Mouse (Mus musculus): Measurements from ENCODE around the gene Mrpl17.
"Not testable (repeated sequence)": the region's sequence is repeated elsewhere in the genome, so short reads cannot be mapped to it uniquely, and the experiment has no call there.

Gene Mrpl17

GRCm38 (mm10) chr7:105810877-105811489 lies at the start of gene Mrpl17:
TSS of gene Mrpl17 (minus strand) at chr7:105811099.
- peak; percentile 100 for DNase-seq

GRCm38 (mm10) chr7:105855718-105856560 lies 45.0 kb upstream of the Mrpl17 start:
- not testable (repeated sequence) for DNase-seq

GRCm38 (mm10) chr7:105824281-105824680 lies 13.4 kb upstream of the Mrpl17 start:
- no peak for DNase-seq

GRCm38 (mm10) chr7:105818483-105818882 lies 7.6 kb upstream of the Mrpl17 start:
- DNase-seq = no peak

- DNase-seq = no peak
Observed at GRCm38 (mm10) chr7:105816736-105817135, 5.8 kb upstream of the Mrpl17 start.

GRCm38 (mm10) chr7:105813326-105813725 lies 2.4 kb upstream of the Mrpl17 start:
- DNase-seq = no peak

GRCm38 (mm10) chr7:105812566-105812965 lies 1.7 kb upstream of the Mrpl17 start:
- no peak for DNase-seq

- DNase-seq = no peak
Observed at GRCm38 (mm10) chr7:105811516-105811915, 617 bp upstream of the Mrpl17 start.

GRCm38 (mm10) chr7:105810280-105810876 lies 521 bp downstream of the Mrpl17 start:
- DNase-seq = no peak

GRCm38 (mm10) chr7:105809836-105810235 lies 1.1 kb downstream of the Mrpl17 start:
- no peak for DNase-seq

- DNase-seq = no peak
Observed at GRCm38 (mm10) chr7:105808385-105808784, 2.5 kb downstream of the Mrpl17 start.

- DNase-seq = no peak
Observed at GRCm38 (mm10) chr7:105806716-105807115, 4.2 kb downstream of the Mrpl17 start.

- DNase-seq = no peak
Observed at GRCm38 (mm10) chr7:105806125-105806524, 4.8 kb downstream of the Mrpl17 start.

- no peak for DNase-seq
Observed at GRCm38 (mm10) chr7:105803428-105803827, 7.5 kb downstream of the Mrpl17 start.

GRCm38 (mm10) chr7:105802771-105803170 lies 8.1 kb downstream of the Mrpl17 start:
- DNase-seq = no peak

GRCm38 (mm10) chr7:105802312-105802711 lies 8.6 kb downstream of the Mrpl17 start:
- DNase-seq = no peak

GRCm38 (mm10) chr7:105796972-105797371 lies 13.9 kb downstream of the Mrpl17 start:
- DNase-seq = no peak

- no peak for DNase-seq
Observed at GRCm38 (mm10) chr7:105795759-105796366, 15.0 kb downstream of the Mrpl17 start.

- peak; percentile 31 for DNase-seq
Observed at GRCm38 (mm10) chr7:105793701-105794100, 17.2 kb downstream of the Mrpl17 start.

- no peak for DNase-seq
Observed at GRCm38 (mm10) chr7:105791147-105791546, 19.8 kb downstream of the Mrpl17 start.

GRCm38 (mm10) chr7:105787285-105788140 lies 23.4 kb downstream of the Mrpl17 start, which contains the start of gene Dchs1:
TSS of gene Dchs1 (minus strand) at chr7:105787654.
- DNase-seq = peak; percentile 70
